Mouse (Mus musculus) heart, embryonic 11.5 days (tissue): ENCODE measurements around the gene Slc26a3. TPM values are rescaled to one million over a fixed set of nuclear protein-coding genes. Genes with fewer than 3 reads are reported as not detected.

ENCODE experiments used
- ATAC-seq: fragments of 200-750 bp; cut with Nextera tagmentation; replicated peaks from 2 replicates; pipeline ENCODE4 v1.8.0; 2017; ENCODE audit warnings: moderate library complexity; ENCODE audit not compliant: insufficient number of reproducible peaks, low FRiP score, low TSS enrichment
- H3K27ac ChIP-seq: fragments of 300-500 bp; sonication (generic); 2 replicates; pipeline ENCODE4 v1.5.1; 2014; ENCODE audit warnings: mild to moderate bottlenecking, low read depth, low read length
- H3K27me3 ChIP-seq: fragments of 300-500 bp; sonication (generic); 2 replicates; pipeline ENCODE4 v1.6.1; 2014; ENCODE audit warnings: mild to moderate bottlenecking, low read length, mixed read lengths; ENCODE audit not compliant: control insufficient read depth, insufficient read depth
- H3K36me3 ChIP-seq: fragments of 300-500 bp; sonication (generic); 2 replicates; pipeline ENCODE4 v1.6.1; 2014; ENCODE audit warnings: mild to moderate bottlenecking, low read length, moderate library complexity, mixed read lengths; ENCODE audit not compliant: control insufficient read depth, insufficient read depth
- H3K4me1 ChIP-seq: fragments of 300-500 bp; sonication (generic); 2 replicates; pipeline ENCODE4 v1.6.1; 2014; ENCODE audit warnings: low read length; ENCODE audit not compliant: control insufficient read depth, insufficient read depth
- H3K4me2 ChIP-seq: fragments of 300-500 bp; sonication (generic); 2 replicates; pipeline ENCODE4 v1.6.1; 2014; ENCODE audit warnings: mild to moderate bottlenecking, moderate library complexity
- H3K4me3 ChIP-seq: fragments of 300-500 bp; sonication (generic); 2 replicates; pipeline ENCODE4 v1.5.1; 2014; ENCODE audit warnings: low read depth, low read length
- H3K9ac ChIP-seq: fragments of 300-500 bp; sonication (generic); 2 replicates; pipeline ENCODE4 v1.6.1; 2014; ENCODE audit warnings: mild to moderate bottlenecking, low read depth, low read length, moderate library complexity
- H3K9me3 ChIP-seq: fragments of 300-500 bp; sonication (generic); replicated peaks from 2 replicates; pipeline ENCODE4 v1.6.1; 2016; ENCODE audit warnings: low read length; ENCODE audit not compliant: control insufficient read depth
- WGBS: fragments of 180-500 bp; shearing (Covaris S2); extraction: QIAGEN DNeasy Blood & Tissue Kit; methylation state at CpG from one replicate; pipeline ENCODE4 v1.1.7; 2014; ENCODE audit not compliant: insufficient replicate concordance; 5-methylcytosine and 5-hydroxymethylcytosine counted together
- polyA plus RNA-seq: library from polyadenylated mRNA; unstranded; fragments of >200 nt; fragmentation: Nextera tagmentation; extraction: Ambion mirVana; gene quantifications from 2 replicates; pipeline ENCODE4 v1.2.1, GENCODE M21; 2014

The Slc26a3 gene
- polyA plus RNA-seq = 0.07 TPM in 1 of 2 replicates, not detected in the other

GRCm38 (mm10) chr12:31390571-31390970 is at the start of gene Slc26a3:
Slc26a3 (plus strand) TSS chr12:31390871.
- Histone ChIP-seq H3K4me2 (no peak within 1 kb of the TSS), H3K27me3 (no peaks in the 10 kb centered on the region), H3K9ac (no peak within 1 kb of the TSS), H3K9me3 (no peaks in the 10 kb centered on the region), H3K4me1 (no peaks in the 10 kb centered on the region), H3K27ac (no peak within 1 kb of the TSS), H3K36me3 (no peaks in the 10 kb centered on the region), H3K4me3 (no peak within 1 kb of the TSS)
- ATAC-seq = no peak
- 82% methylated on average over 3 of the region's 3 CpGs for WGBS

GRCm38 (mm10) chr12:31350191-31350943 is 40.3 kb upstream of the Slc26a3 start:
- Histone ChIP-seq H3K27ac (peak overlapping the region; percentile 83; the same call in 1 of the 2 replicates), H3K4me2 (peak overlapping the region; percentile 74)
- WGBS = 27% methylated on average over 15 of the region's 15 CpGs

GRCm38 (mm10) chr12:31350944-31351928 is 39.4 kb upstream of the Slc26a3 start, which contains the start of gene Dld:
Dld (minus strand) TSS chr12:31351453.
- H3K9ac ChIP-seq = peak within 1 kb of the TSS; percentile 96
- H3K27me3 ChIP-seq = no peaks in the 10 kb centered on the region
- no peaks in the 10 kb centered on the region for H3K9me3 ChIP-seq
- peak within 1 kb of the TSS; percentile 83 for H3K27ac ChIP-seq
- WGBS = 5% methylated on average over 65 of the region's 66 CpGs
- peak; percentile 97 for ATAC-seq
- peaks cover 4% of the 10 kb centered on the region for H3K4me1 ChIP-seq
- peak within 1 kb of the TSS; percentile 74 for H3K4me2 ChIP-seq
- peak within 1 kb of the TSS; percentile 95 for H3K4me3 ChIP-seq
- H3K36me3 ChIP-seq = peaks cover 4% of the 10 kb centered on the region

More at GRCm38 (mm10) chr12:31350191-31350943, 40.3 kb upstream of the Slc26a3 start:
- peak overlapping the region; percentile 95 for H3K4me3 ChIP-seq
- H3K27me3 ChIP-seq = no peaks in the 10 kb centered on the region
- no peaks in the 10 kb centered on the region for H3K9me3 ChIP-seq
- H3K9ac ChIP-seq = peak overlapping the region; percentile 96
- ATAC-seq = no peak; the same call in 1 of the 2 replicates
- H3K4me1 ChIP-seq = peaks cover 4% of the 10 kb centered on the region
- peaks cover 4% of the 10 kb centered on the region for H3K36me3 ChIP-seq

- H3K9me3 ChIP-seq = no peaks in the 10 kb centered on the region
- peak overlapping the region; percentile 59 for H3K27ac ChIP-seq
- no peaks in the 10 kb centered on the region for H3K27me3 ChIP-seq
- peaks cover 10% of the 10 kb centered on the region; the same call in 1 of the 2 replicates for H3K4me1 ChIP-seq
- no peak overlapping the region for H3K9ac ChIP-seq
- 34% methylated on average over 3 of the region's 3 CpGs for WGBS
- H3K4me2 ChIP-seq = no peak overlapping the region
- ATAC-seq = peak; percentile 46; the same call in 1 of the 2 replicates
- H3K36me3 ChIP-seq = no peaks in the 10 kb centered on the region
- no peak overlapping the region for H3K4me3 ChIP-seq
Observed at GRCm38 (mm10) chr12:31366428-31366827, 24.2 kb upstream of the Slc26a3 start.

GRCm38 (mm10) chr12:31367721-31368120 is 22.9 kb upstream of the Slc26a3 start:
- Histone ChIP-seq H3K27ac (no peak overlapping the region), H3K36me3 (no peaks in the 10 kb centered on the region), H3K4me2 (no peak overlapping the region), H3K9ac (no peak overlapping the region), H3K4me1 (peaks cover 14% of the 10 kb centered on the region; the same call in 1 of the 2 replicates), H3K9me3 (no peaks in the 10 kb centered on the region), H3K27me3 (no peaks in the 10 kb centered on the region), H3K4me3 (no peak overlapping the region)
- no peak for ATAC-seq
- 82% methylated on average over 5 of the region's 5 CpGs for WGBS

- WGBS = 79% methylated on average over 1 of the region's 1 CpGs
- no peaks in the 10 kb centered on the region for H3K9me3 ChIP-seq
- ATAC-seq = no peak
Observed at GRCm38 (mm10) chr12:31369118-31369517, 21.6 kb upstream of the Slc26a3 start.

GRCm38 (mm10) chr12:31369656-31370055 is 21.0 kb upstream of the Slc26a3 start:
- Histone ChIP-seq H3K4me3 (no peak overlapping the region), H3K27ac (peak overlapping the region; percentile 57; the same call in 1 of the 2 replicates), H3K4me2 (no peak overlapping the region), H3K9me3 (no peaks in the 10 kb centered on the region), H3K4me1 (peaks cover 14% of the 10 kb centered on the region; the same call in 1 of the 2 replicates), H3K36me3 (no peaks in the 10 kb centered on the region), H3K27me3 (no peaks in the 10 kb centered on the region), H3K9ac (no peak overlapping the region)
- WGBS = 75% methylated on average over 7 of the region's 7 CpGs
- ATAC-seq = no peak

More at GRCm38 (mm10) chr12:31369118-31369517, 21.6 kb upstream of the Slc26a3 start:
- H3K36me3 ChIP-seq = no peaks in the 10 kb centered on the region
- no peaks in the 10 kb centered on the region for H3K27me3 ChIP-seq
- no peak overlapping the region for H3K4me3 ChIP-seq
- H3K4me1 ChIP-seq = peaks cover 14% of the 10 kb centered on the region; the same call in 1 of the 2 replicates
- peak overlapping the region; percentile 57 for H3K27ac ChIP-seq
- H3K4me2 ChIP-seq = no peak overlapping the region
- no peak overlapping the region for H3K9ac ChIP-seq

- H3K27ac ChIP-seq = no peak overlapping the region
- H3K9me3 ChIP-seq = no peaks in the 10 kb centered on the region
- no peaks in the 10 kb centered on the region for H3K36me3 ChIP-seq
- no peak for ATAC-seq
- H3K9ac ChIP-seq = no peak overlapping the region
- WGBS = 39% methylated on average over 9 of the region's 9 CpGs
- no peaks in the 10 kb centered on the region for H3K27me3 ChIP-seq
- H3K4me1 ChIP-seq = peaks cover 8% of the 10 kb centered on the region; the same call in 1 of the 2 replicates
- H3K4me2 ChIP-seq = no peak overlapping the region
- no peak overlapping the region for H3K4me3 ChIP-seq
Observed at GRCm38 (mm10) chr12:31374603-31375282, 15.9 kb upstream of the Slc26a3 start.
